Mouse (Mus musculus): ENCODE measurements at regions not wholly inside any gene's neighbourhood (a gene's known extent, or its start where the extent isn't known, plus 50 kb on each side); places are given as distances from the start of the nearest gene placed in this dataset.
"Not testable (repeated sequence)": the region's sequence is repeated elsewhere in the genome, so short reads cannot be mapped to it uniquely, and the experiment has no call there.

GRCm38 (mm10) chr17:83997778-83998177, 150.0 kb upstream of the Haao start:
- DNase-seq (ENCODE audit: low spot score in 2 of 2): peak; percentile 62 to 77

DNA sequence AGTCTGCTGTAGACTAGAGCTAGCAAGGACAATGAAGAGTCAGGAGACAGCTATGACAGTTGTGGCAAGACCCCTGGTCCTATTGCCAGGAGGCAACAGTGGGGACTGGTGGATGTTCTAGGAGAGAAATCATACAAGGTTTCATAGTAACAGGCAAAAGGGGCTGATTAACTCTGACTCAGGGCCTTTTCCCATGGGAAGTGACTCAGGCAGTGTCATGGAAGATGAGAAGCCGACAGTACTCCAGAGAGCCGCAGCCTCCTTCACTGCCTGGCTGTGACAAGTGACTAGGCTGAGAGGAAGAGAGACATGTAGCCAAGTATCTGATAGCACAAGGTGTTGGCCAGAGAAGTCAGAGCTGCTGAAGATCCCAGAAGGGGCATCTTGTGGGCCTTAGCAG, 145.3 kb upstream of the Haao start:
- DNase-seq (ENCODE audit: low spot score in 2 of 2): no peak

DNA sequence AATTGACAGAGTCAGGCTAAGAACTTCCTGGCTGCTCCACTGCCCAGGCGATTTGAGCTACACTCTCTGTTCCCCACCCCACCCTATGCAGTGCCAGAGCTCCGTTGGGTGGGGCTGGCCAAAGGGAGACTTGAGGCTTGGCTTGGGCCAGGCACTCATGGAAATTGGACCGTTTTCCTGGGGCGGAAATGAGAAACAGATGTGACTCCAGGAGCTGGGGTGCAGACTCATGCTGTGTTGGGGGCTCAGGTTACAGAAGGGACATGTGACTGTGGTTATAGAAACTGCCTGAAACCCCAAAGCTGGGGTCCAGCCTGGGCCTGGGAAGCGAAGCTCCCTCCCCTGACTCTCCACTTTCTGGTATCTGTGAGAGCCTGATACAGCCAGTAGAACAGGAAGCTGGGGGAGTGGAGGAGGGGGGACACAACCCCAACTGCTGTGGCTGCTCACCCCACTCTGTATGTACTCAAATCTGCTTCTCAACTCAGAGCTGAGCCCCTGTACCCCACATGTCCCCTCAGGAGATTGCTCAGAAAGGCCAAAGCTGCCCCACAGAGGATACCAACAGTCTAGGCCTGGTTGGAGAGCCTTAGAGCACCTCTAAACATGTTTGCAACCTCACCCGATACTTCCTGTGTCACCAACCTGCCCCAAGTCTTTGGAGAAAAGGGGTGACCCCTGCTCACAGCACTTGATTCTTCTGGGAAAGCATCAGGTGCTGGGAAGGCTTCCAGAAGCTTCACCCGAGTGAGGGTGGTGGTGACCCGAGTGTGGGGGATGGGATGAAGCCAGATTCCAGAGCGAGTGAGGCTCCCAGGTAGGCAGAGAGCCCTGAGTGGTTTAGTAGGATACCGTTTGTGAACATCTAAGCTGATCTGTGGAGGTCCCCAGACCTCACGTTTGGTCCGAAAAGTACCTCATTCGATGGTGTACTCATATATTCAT, 142.9 kb upstream of the Haao start:
- DNase-seq (ENCODE audit: low spot score in 2 of 2): peak; percentile 83

GRCm38 (mm10) chr17:83988897-83989296, 141.1 kb upstream of the Haao start:
- no peak for DNase-seq (ENCODE audit: low spot score in 2 of 2)

GRCm38 (mm10) chr17:83988165-83988564, 140.4 kb upstream of the Haao start:
- no peak for DNase-seq (ENCODE audit: low spot score in 2 of 2)

GRCm38 (mm10) chr17:83987683-83988082, 139.9 kb upstream of the Haao start:
- no peak for DNase-seq (ENCODE audit: low spot score in 2 of 2)

- DNase-seq (ENCODE audit: low spot score in 2 of 2): no peak
These were observed 138.3 kb upstream of the Haao start for GRCm38 (mm10) chr17:83985916-83986578.

GRCm38 (mm10) chr17:83985333-83985790, 137.6 kb upstream of the Haao start:
- no peak for DNase-seq (ENCODE audit: low spot score in 2 of 2)

DNA sequence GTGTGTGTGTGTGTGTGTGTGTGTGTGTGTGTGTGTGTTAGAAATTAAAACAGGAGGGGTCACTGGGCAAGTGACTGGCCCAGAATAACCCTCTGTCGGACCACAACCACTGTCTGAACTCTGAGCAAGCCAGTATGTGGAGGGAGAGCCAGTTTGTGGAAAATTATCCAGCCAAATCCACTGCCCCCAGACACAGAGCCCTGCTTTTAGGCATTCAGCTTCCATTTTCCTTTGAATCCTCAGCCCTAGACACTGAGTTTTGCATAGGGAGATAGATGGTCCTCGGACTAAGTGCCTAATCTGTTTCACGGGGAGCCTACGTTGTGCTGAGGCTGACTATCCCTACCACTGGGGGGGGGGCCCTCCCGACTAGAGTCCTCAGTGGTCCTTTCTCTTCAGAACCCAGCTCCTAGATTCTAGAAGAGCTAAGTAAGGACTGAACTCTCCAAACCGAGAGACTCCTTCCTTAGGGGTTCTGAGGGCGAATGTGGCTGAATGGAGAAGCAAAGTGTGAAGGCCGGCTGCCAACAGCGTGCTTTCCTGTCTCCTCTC, 136.2 kb upstream of the Haao start:
- no peak for DNase-seq (ENCODE audit: low spot score in 2 of 2)

- peak in 1 of 2 experiments; percentile 71 for DNase-seq (ENCODE audit: low spot score in 2 of 2)
These were observed 135.5 kb upstream of the Haao start for GRCm38 (mm10) chr17:83983070-83983836.

- DNase-seq (ENCODE audit: low spot score in 2 of 2): no peak
These were observed 134.9 kb upstream of the Haao start for GRCm38 (mm10) chr17:83982700-83983069.

GRCm38 (mm10) chr17:83978858-83979470, 131.2 kb upstream of the Haao start:
- DNase-seq (ENCODE audit: low spot score in 2 of 2): no peak

GRCm38 (mm10) chr17:83977725-83978124, 130.0 kb upstream of the Haao start:
- DNase-seq (ENCODE audit: low spot score in 2 of 2): no peak

DNA sequence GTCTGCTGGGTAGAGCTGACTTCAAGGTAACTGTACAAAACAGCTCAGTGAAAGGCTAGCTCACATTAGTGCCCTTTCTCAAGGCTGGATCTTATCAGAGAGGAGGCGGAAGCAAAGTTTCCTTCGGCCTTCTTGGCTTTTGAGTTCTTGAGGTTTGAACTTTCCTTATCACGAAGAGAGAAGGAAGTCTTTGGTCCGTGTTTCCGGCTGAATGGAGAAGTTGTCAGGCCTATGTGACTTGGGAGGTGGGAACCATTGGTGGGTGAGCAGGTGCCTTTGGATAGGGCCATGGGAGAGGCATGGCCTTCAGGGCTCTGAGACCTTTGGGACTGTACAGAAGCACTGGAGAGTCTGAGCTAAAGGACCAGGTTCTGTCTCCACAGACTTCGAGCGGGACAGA, 128.1 kb upstream of the Haao start:
- no peak for DNase-seq (ENCODE audit: low spot score in 2 of 2)

DNA sequence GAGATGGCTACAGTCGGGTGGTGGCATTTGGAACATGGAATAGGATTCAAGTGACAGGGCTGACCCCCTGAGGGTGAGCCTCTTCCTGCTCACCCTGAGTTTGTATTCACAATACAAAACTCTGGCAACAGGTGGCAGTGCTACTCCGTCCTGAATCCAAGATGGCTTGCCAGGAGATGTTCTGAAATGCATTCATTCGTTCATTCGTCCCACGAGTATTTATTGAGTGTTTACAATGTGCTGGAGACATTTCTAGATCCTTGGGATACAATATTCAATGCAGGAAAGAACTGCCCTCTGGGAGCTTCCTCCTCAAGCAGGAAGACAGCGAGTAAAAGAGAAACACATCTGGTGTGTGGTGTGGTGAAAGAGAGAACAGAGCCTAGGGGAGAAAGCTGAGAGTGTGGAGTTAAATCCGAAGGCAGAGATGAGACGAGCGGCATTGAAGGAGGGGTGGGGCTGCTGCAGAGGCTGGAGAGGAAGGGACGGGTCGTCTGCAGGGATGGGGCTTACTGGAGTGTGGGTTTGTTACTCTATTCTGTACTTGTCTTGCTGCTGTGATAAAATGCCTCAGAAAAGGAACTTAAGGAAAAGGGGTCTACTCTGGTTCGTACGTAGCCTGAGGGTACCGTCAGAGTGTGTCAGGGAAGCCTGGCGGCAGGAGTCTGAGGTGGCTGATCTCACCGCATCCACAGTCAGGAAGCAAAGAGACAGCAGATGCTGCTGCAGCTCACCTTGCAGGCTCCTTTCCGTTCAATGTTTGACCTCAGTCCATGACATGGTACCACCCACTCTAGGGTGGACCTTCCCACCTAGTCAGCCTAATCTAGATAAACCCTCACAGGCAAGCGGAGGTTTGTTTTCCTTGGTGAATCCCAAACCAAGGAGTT, 125.9 kb upstream of the Haao start:
- no peak for DNase-seq (ENCODE audit: low spot score in 2 of 2)

GRCm38 (mm10) chr17:83972874-83973273, 125.1 kb upstream of the Haao start:
- no peak for DNase-seq (ENCODE audit: low spot score in 2 of 2)

GRCm38 (mm10) chr17:83972470-83972869, 124.7 kb upstream of the Haao start:
- DNase-seq (ENCODE audit: low spot score in 2 of 2): no peak

GRCm38 (mm10) chr17:83972026-83972425, 124.3 kb upstream of the Haao start:
- no peak for DNase-seq (ENCODE audit: low spot score in 2 of 2)

DNA sequence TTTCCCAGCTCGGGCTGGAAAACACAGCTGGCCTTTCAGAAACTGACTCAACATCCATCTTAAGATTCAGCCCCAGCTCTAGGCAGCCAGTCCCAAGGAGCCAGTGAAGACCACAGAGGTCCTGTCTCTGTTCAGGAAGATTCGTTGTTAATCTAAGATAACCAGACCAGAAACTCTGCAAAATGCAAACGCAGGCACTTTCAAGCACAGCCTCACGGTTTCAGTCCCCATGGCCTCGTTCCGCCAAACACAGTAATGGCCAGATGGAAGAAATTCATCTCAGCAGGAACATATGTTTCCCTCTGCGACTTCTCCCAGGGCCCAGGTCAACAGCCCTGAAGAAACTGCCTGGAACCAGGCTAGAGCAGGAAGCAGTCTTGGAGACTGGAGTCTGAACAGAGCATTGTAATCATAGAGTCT, 121.7 kb upstream of the Haao start:
- DNase-seq (ENCODE audit: low spot score in 2 of 2): no peak

DNA sequence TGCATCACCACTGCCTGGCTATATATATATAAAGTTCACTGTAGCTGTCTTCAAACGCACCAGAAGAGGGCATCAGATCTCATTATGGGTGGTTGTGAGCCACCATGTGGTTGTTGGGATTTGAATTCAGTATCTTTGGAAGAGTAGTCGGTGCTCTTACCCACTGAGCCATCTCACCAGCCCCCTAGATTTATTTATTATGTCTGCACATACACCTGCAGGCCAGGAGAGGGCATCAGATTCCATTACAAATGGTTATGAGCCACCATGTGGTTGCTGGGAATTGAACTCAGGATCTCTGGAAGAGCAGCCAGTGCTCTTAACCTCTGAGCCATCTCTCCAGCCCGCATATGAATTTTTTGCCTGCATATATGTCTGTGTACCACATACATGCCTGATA, 120.4 kb upstream of the Haao start:
- DNase-seq (ENCODE audit: low spot score in 2 of 2): not testable (repeated sequence)

Measured in urinary bladder, postnatal 4 days (tissue).